Mouse (Mus musculus) midbrain, postnatal 0 days (tissue): Measurements from ENCODE around the gene Grb2. TPM values are rescaled to one million over a fixed set of nuclear protein-coding genes. Genes with fewer than 3 reads are reported as not detected.

ENCODE experiments used
- ATAC-seq: fragments of 200-750 bp; cut with Nextera tagmentation; 2 replicates; pipeline ENCODE4 v1.8.0; 2017; ENCODE audit warnings: moderate number of reproducible peaks, mild to moderate bottlenecking, moderate TSS enrichment, moderate library complexity; ENCODE audit not compliant: low FRiP score
- DNase-seq: peaks from one replicate; pipeline ENCODE4 v3.0.0-alpha.2; 2015; ENCODE audit warnings: low spot score
- H3K27ac ChIP-seq: fragments of 300-500 bp; sonication (generic); 2 replicates; pipeline ENCODE4 v1.5.1; 2014; ENCODE audit warnings: low read depth, mild to moderate bottlenecking, low read length, mixed read lengths
- H3K27me3 ChIP-seq: fragments of 300-500 bp; sonication (generic); 2 replicates; pipeline ENCODE4 v1.6.1; 2014; ENCODE audit warnings: low read length, control low read depth, mixed read lengths; ENCODE audit not compliant: insufficient read depth
- H3K36me3 ChIP-seq: fragments of 300-500 bp; sonication (generic); 2 replicates; pipeline ENCODE4 v1.6.1; 2014; ENCODE audit warnings: low read length, control low read depth, mixed read lengths; ENCODE audit not compliant: insufficient read depth
- H3K4me1 ChIP-seq: fragments of 300-500 bp; sonication (generic); 2 replicates; pipeline ENCODE4 v1.6.1; 2014; ENCODE audit warnings: mild to moderate bottlenecking, control low read depth, antibody characterized with exemption, low read length, mixed read lengths; ENCODE audit not compliant: insufficient read depth
- H3K4me2 ChIP-seq: fragments of 300-500 bp; sonication (generic); 2 replicates; pipeline ENCODE4 v1.6.1; 2014; ENCODE audit warnings: low read depth, mild to moderate bottlenecking, low read length, mixed read lengths; ENCODE audit not compliant: poor library complexity, severe bottlenecking
- H3K4me3 ChIP-seq: fragments of 300-500 bp; sonication (generic); 2 replicates; pipeline ENCODE4 v1.5.1; 2014; ENCODE audit warnings: low read depth, mild to moderate bottlenecking, low read length, moderate library complexity
- H3K9ac ChIP-seq: fragments of 300-500 bp; sonication (generic); replicated peaks from 2 replicates; pipeline ENCODE4 v1.6.1; 2014; ENCODE audit warnings: mild to moderate bottlenecking, low read length, moderate library complexity, mixed read lengths; ENCODE audit not compliant: poor library complexity, severe bottlenecking
- H3K9me3 ChIP-seq: fragments of 300-500 bp; sonication (generic); 2 replicates; pipeline ENCODE4 v1.6.1; 2016; ENCODE audit warnings: low read length, control low read depth
- CTCF ChIP-seq: IDR thresholded peaks from 2 replicates; pipeline ENCODE4 v1.5.1; 2016; ENCODE audit warnings: antibody characterized with exemption, mild to moderate bottlenecking
- WGBS: fragments of 180-500 bp; shearing (Covaris S2); extraction: QIAGEN DNeasy Blood & Tissue Kit; methylation state at CpG from one replicate; pipeline ENCODE4 v1.1.7; 2014; 5-methylcytosine and 5-hydroxymethylcytosine counted together
- polyA plus RNA-seq: library from polyadenylated mRNA; unstranded; fragments of >200 nt; fragmentation: Nextera tagmentation; extraction: Ambion mirVana; gene quantifications from 2 replicates; pipeline ENCODE4 v1.2.1, GENCODE M21; 2015
- total RNA-seq: library from RNA; depleted of rRNA; stranded (reverse); fragments of >200 nt; gene quantifications from 2 replicates; pipeline ENCODE4 v1.2.3, GENCODE M21; 2014

Gene Grb2
- total and polyA plus RNA-seq, 2 experiments from 2014 or later, result 85.8 to 158 TPM

DNA sequence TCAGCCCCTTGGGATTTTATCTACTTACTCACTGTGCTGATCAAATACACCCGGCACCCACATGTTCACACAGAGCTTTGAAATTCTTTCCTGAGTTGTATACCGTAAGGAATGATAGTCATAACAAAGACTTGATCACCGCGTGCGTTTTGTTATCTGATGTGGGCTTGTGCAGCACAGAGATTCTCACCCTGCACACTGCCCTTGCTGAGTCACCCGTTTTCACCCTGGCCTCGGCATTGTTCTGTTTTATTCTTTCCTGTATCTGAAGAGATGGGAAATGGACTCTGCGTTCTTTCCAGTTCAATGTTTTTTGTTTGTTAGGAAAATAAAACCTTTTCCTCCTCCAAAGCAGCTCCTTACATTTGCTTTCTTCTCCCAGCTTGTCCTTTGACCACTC is 38.4 kb upstream of the Grb2 start:
- no peak overlapping the region for H3K9ac ChIP-seq
- WGBS, result 46% methylated on average over 8 of the region's 8 CpGs
- no peak for TF ChIP-seq CTCF
- peak overlapping the region; percentile 1; the same call in 1 of the 2 replicates for H3K4me3 ChIP-seq
- no peaks in the 10 kb centered on the region for H3K27me3 ChIP-seq
- ATAC-seq (no peak), DNase-seq (no peak)
- H3K36me3 ChIP-seq, result no peaks in the 10 kb centered on the region
- no peak overlapping the region for H3K27ac ChIP-seq
- H3K9me3 ChIP-seq, result no peaks in the 10 kb centered on the region
- no peaks in the 10 kb centered on the region for H3K4me1 ChIP-seq
- H3K4me2 ChIP-seq, result peak overlapping the region; percentile 16; the same call in 1 of the 2 replicates

DNA sequence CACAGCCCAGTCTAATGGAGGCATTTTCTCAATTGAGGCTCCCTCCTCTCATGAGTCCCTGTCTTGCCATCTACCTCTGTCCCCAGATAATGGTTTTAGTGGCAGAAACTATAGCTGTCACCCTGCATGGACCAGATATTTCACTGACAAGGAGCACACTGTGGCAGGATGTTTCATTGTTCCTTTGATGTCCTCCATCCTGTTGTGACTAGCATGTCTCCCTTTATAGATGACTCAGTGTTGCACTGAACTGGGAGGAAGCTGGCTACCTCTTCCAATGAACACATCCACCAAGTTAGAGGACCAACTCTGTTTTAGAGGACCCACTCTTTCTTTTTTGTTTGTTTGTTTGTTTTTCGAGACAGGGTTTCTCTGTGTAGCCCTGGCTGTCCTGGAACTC is 37.7 kb upstream of the Grb2 start:
- Histone ChIP-seq H3K27ac (no peak overlapping the region), H3K9ac (no peak overlapping the region), H3K9me3 (no peaks in the 10 kb centered on the region), H3K27me3 (no peaks in the 10 kb centered on the region), H3K4me3 (no peak overlapping the region), H3K4me1 (no peaks in the 10 kb centered on the region), H3K4me2 (no peak overlapping the region), H3K36me3 (no peaks in the 10 kb centered on the region)
- DNase-seq (no peak), ATAC-seq (no peak)
- TF ChIP-seq CTCF, result no peak
- 96% methylated on average over 1 of the region's 1 CpGs for WGBS

DNA sequence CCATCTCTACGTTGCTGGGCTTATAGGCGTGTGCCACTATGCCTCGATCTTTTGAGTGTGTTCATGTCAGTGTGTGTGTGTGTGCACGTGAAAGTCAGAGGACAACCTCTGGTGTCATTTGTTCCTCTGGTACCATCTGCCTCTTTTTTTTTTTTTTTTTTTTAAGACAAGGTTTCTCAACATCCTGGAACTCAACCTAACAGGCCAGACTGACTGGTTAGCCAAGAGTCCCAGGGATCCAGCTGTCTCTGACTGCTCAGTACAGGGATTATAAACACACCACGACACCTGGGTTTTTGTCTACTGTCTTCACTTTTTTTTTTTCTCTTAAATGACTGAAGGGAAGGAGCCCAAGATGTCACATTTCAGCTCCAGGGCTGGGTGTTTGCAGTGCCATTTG is 36.0 kb upstream of the Grb2 start:
- Histone ChIP-seq H3K4me2 (no peak overlapping the region), H3K4me3 (no peak overlapping the region), H3K9me3 (no peaks in the 10 kb centered on the region), H3K36me3 (no peaks in the 10 kb centered on the region), H3K9ac (no peak overlapping the region), H3K4me1 (no peaks in the 10 kb centered on the region), H3K27me3 (no peaks in the 10 kb centered on the region), H3K27ac (no peak overlapping the region)
- DNase-seq (no peak), ATAC-seq (no peak)
- no peak for TF ChIP-seq CTCF
- WGBS, result 84% methylated on average over 5 of the region's 5 CpGs

DNA sequence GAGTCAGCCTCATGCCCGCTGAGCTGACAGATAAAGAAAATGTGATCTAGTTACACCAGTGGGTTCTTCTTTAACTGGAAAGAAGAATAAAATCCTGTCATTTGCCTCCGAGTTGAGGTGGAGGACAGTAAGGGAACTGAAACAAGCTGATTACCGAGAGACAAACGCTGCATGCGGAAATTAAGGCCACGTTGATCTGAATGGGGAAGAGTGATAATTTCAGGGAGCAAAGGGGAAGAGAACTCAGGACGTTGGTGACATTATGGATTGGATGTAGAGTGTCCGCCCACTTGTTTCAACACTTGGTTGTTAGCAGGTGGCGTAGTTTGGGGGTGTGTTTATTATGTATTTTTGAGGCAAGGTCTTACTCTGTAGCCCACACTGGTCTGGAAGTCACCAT is 34.5 kb upstream of the Grb2 start:
- Histone ChIP-seq H3K27ac (no peak overlapping the region), H3K4me3 (no peak overlapping the region), H3K36me3 (no peaks in the 10 kb centered on the region), H3K27me3 (no peaks in the 10 kb centered on the region), H3K9ac (no peak overlapping the region), H3K9me3 (no peaks in the 10 kb centered on the region), H3K4me1 (no peaks in the 10 kb centered on the region), H3K4me2 (no peak overlapping the region)
- DNase-seq (no peak), ATAC-seq (no peak)
- WGBS, result 89% methylated on average over 9 of the region's 9 CpGs
- no peak for TF ChIP-seq CTCF

DNA sequence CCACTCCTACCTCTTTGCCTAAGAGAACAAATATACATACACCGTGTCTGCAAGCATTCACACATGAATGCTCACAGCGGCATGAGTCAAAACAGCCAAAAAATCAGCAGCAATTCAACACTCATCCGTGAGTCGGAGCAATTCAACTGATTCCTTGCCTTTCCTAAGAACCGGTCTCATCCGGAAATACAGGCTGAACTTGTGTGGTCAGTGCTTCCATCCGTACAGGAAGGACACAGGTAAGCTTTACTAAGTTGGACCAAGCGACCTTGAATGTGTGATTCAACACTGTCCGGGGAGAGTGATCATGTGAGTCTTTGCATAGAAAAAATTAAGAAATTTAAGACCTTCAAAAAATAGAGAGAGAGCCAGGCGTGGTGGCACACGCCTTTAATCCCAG is 32.7 kb upstream of the Grb2 start:
- no peak overlapping the region for H3K27ac ChIP-seq
- no peaks in the 10 kb centered on the region for H3K27me3 ChIP-seq
- 90% methylated on average over 11 of the region's 11 CpGs for WGBS
- ATAC-seq (no peak), DNase-seq (no peak)
- no peak overlapping the region for H3K4me2 ChIP-seq
- H3K9ac ChIP-seq, result no peak overlapping the region
- H3K36me3 ChIP-seq, result no peaks in the 10 kb centered on the region
- TF ChIP-seq CTCF, result no peak
- no peaks in the 10 kb centered on the region for H3K9me3 ChIP-seq
- H3K4me1 ChIP-seq, result no peaks in the 10 kb centered on the region
- no peak overlapping the region for H3K4me3 ChIP-seq

DNA sequence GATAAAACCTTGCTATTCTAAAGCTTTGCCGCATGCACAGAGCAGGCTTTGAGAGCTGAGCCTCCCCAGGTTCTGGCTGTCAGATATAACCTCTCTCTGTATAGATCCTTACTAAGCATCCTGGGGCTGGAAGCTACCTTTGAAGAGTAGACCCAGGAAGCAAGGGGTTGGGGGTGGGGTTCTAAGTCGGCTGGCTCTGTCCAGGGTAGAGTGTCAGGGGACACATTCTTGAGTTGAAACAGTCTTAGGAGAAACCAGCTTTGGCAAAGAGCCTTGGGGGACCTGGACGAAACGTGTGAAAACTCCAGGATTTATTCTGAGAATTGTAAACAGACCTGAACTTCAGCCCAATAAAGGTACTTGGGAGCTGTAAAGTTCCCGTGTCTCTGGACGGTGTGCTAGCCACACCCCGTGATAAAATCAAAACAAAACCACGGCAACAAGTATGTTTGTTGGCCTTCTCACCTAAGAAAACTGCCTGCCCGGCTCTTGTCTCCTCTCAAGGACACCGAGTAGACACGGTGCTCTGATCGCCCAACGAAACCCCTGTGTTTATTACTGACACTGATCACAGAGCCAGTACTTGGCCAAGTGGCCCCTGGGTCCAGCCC is 30.0 kb upstream of the Grb2 start:
- H3K27ac ChIP-seq, result no peak overlapping the region
- no peak overlapping the region for H3K9ac ChIP-seq
- no peak overlapping the region for H3K4me3 ChIP-seq
- no peak for TF ChIP-seq CTCF
- no peaks in the 10 kb centered on the region for H3K9me3 ChIP-seq
- no peaks in the 10 kb centered on the region for H3K27me3 ChIP-seq
- DNase-seq (no peak), ATAC-seq (no peak)
- no peak overlapping the region for H3K4me2 ChIP-seq
- no peaks in the 10 kb centered on the region for H3K4me1 ChIP-seq
- H3K36me3 ChIP-seq, result no peaks in the 10 kb centered on the region
- WGBS, result 46% methylated on average over 13 of the region's 13 CpGs
